Mouse (Mus musculus) kidney, adult 10 weeks (tissue): Measurements from ENCODE around the gene Trim54. TPM values are rescaled to one million over a fixed set of nuclear protein-coding genes. Genes with fewer than 3 reads are reported as not detected.

Experiments used
- polyA plus RNA-seq: library from polyadenylated mRNA; stranded (reverse); fragments of 350-450 nt; fragmentation: Illumina TruSeq; extraction: RNeasy Lipid Tissue Mini Kit (QIAGEN cat#74804); gene quantifications from one replicate; pipeline ENCODE4 v1.2.3, GENCODE M21; 2014; ENCODE audit warnings: low read depth, low replicate concordance

Trim54 gene
- polyA plus RNA-seq: not detected

GRCm38 (mm10) chr5:31116354-31116753 lies at the start of gene Trim54:
Gene Trim54, plus strand, starts transcription at chr5:31116712.

GRCm38 (mm10) chr5:31105814-31106335 lies 10.6 kb upstream of the Trim54 start, which contains the start of gene Dnajc5g:
Gene Dnajc5g, plus strand, starts transcription at chr5:31106285.

GRCm38 (mm10) chr5:31108000-31108490 lies 8.5 kb upstream of the Trim54 start, which contains the start of gene Slc30a3:
Gene Slc30a3, minus strand, starts transcription at chr5:31108237.

GRCm38 (mm10) chr5:31138241-31138967 lies 21.9 kb downstream of the Trim54 start, which contains the start of gene Ucn:
Gene Ucn, minus strand, starts transcription at chr5:31138829.

GRCm38 (mm10) chr5:31154152-31154553 lies 37.6 kb downstream of the Trim54 start, which contains the start of gene Mpv17:
Gene Mpv17, minus strand, starts transcription at chr5:31154251.

GRCm38 (mm10) chr5:31179766-31180630 lies 63.5 kb downstream of the Trim54 start, which contains the start of the genes Gm29609 and Gtf3c2:
Gene Gm29609, minus strand, starts transcription at chr5:31179911.
Gene Gtf3c2, minus strand, starts transcription at chr5:31180144.

Other genes with a start within 250 kb of the Trim54 start
- 11.5 TPM for gene Tmem214, start 248.7 kb upstream of the Trim54 start, polyA plus RNA-seq
- 3.8 TPM for gene Agbl5, start 228.0 kb upstream of the Trim54 start, polyA plus RNA-seq
- 224 TPM for gene Ost4, start 208.9 kb upstream of the Trim54 start, polyA plus RNA-seq
- not detected for gene Emilin1, start 203.3 kb upstream of the Trim54 start, polyA plus RNA-seq
- gene Khk, start 195.3 kb upstream of the Trim54 start, polyA plus RNA-seq: 3.4 TPM
- 20.9 TPM for gene Cgref1, start 171.1 kb upstream of the Trim54 start, polyA plus RNA-seq
- 26.2 TPM for gene Preb, start 156.4 kb upstream of the Trim54 start, polyA plus RNA-seq
- 0.12 TPM for gene Tcf23, start 148.1 kb upstream of the Trim54 start, polyA plus RNA-seq
- gene Atraid, start 68.4 kb upstream of the Trim54 start, polyA plus RNA-seq: 190 TPM
- 14.3 TPM for gene Slc5a6, start 67.8 kb upstream of the Trim54 start, polyA plus RNA-seq
- gene Cad, start 61.9 kb upstream of the Trim54 start, polyA plus RNA-seq: 0.32 TPM
- gene Dnajc5g, start 10.4 kb upstream of the Trim54 start, polyA plus RNA-seq: not detected
- gene Slc30a3, start 8.5 kb upstream of the Trim54 start, polyA plus RNA-seq: not detected
- gene Ucn, start 22.1 kb downstream of the Trim54 start, polyA plus RNA-seq: not detected
- 85.7 TPM for gene Mpv17, start 37.5 kb downstream of the Trim54 start, polyA plus RNA-seq
- 0.24 TPM for gene Gm29609, start 63.2 kb downstream of the Trim54 start, polyA plus RNA-seq
- gene Gtf3c2, start 63.4 kb downstream of the Trim54 start, polyA plus RNA-seq: 30.1 TPM
- 65.1 TPM for gene Snx17, start 76.5 kb downstream of the Trim54 start, polyA plus RNA-seq
- gene Eif2b4, start 76.7 kb downstream of the Trim54 start, polyA plus RNA-seq: 1.6 TPM
- 0.85 TPM for gene Zfp513, start 85.6 kb downstream of the Trim54 start, polyA plus RNA-seq
- 20.9 TPM for gene Ppm1g, start 104.0 kb downstream of the Trim54 start, polyA plus RNA-seq
- 66.5 TPM for gene Nrbp1, start 124.2 kb downstream of the Trim54 start, polyA plus RNA-seq
- gene Gm9970, start 124.5 kb downstream of the Trim54 start, polyA plus RNA-seq: not detected
- gene Krtcap3, start 135.0 kb downstream of the Trim54 start, polyA plus RNA-seq: 1.5 TPM
- 11.9 TPM for gene Ift172, start 174.4 kb downstream of the Trim54 start, polyA plus RNA-seq
- gene Fndc4, start 179.4 kb downstream of the Trim54 start, polyA plus RNA-seq: 3.0 TPM
- not detected for gene Gckr, start 180.7 kb downstream of the Trim54 start, polyA plus RNA-seq